Mouse (Mus musculus): ENCODE results near the gene Napa.

GRCm38 (mm10) chr7:16099901-16100300, 1.6 kb downstream of the Napa start:
- TF ChIP-seq CTCF (IDR thresholded peaks at IDR 0.05; ENCODE audit: control insufficient read depth, insufficient read depth, insufficient read length), result no peak
- no peak for TF ChIP-seq MAX (IDR thresholded peaks at IDR 0.05)
- no peak for TF ChIP-seq USF1 (IDR thresholded peaks at IDR 0.05; ENCODE audit: low read depth)

Data from C2C12 (cell line).